Mouse (Mus musculus) T-helper 2 cell (primary cell): Measurements from ENCODE around the gene Vmn1r75.

Experiments used
- in situ Hi-C: fragments of 300-600 bp; cut with MboI, MseI; formaldehyde crosslinking; loops from one replicate; pipeline ENCODE4 v1.15.1; 2025; ENCODE audit warnings: high pct_unique_total_duplicates

Gene Vmn1r75

GRCm38 (mm10) chr7:11874330-11874729 lies at the start of gene Vmn1r75:
Gene Vmn1r75 (plus strand): TSS chr7:11874630.
- in situ Hi-C loops: no loop called here

GRCm38 (mm10) chr7:11833680-11834079 lies 40.8 kb upstream of the Vmn1r75 start, which contains the start of gene Vmn1r74:
Gene Vmn1r74 (plus strand): TSS chr7:11833980.
- in situ Hi-C loops: no loop called here
